Mouse (Mus musculus) kidney, adult 9 months (tissue): Measurements from ENCODE around the gene Prl3c1.
"Not testable (repeated sequence)": the region's sequence is repeated elsewhere in the genome, so short reads cannot be mapped to it uniquely, and the experiment has no call there.

ENCODE experiments used
- DNase-seq: peaks from one replicate; pipeline ENCODE4 v3.0.0; 2022

Gene Prl3c1

DNA sequence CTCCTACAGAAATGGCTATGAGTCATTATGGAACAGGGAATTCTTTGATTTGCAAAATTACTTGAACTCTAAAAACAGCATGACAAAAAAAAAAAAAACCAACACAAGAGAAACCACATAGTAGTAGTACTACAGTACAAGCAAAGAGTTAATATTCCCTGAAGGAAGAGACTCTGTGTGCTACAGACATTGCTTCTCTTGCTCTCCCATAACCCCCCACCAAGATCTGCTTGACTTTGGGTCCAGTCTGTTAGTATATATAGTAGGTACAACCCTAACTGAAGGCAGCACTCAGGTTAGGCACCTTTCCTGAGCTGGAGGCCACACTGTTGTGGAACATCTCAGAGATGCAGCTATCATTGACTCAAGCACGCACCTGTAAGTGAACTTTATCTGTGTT, at the start of gene Prl3c1:
Gene Prl3c1 (plus strand): TSS at position 301 of the 400 bp plus-strand sequence.
- no peak for DNase-seq

DNA sequence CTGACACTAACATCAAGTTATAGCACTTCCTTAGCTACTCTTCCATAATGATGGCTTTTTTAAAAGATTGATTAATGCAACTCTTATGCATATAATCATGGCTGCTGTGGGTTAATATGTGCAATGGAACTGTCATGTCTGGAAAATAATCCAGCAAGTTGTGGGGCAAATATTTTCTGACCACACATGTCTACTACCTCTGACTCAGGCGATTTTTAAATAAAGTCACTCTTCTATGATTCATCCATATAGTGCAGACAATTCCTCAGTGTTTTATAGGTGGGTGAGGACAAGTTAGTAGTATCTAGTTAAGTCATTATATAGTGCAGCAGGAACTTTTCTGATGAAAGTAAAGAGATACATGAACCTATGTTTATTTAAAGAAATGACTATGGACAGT, 48.2 kb upstream of the Prl3c1 start:
- no peak for DNase-seq

DNA sequence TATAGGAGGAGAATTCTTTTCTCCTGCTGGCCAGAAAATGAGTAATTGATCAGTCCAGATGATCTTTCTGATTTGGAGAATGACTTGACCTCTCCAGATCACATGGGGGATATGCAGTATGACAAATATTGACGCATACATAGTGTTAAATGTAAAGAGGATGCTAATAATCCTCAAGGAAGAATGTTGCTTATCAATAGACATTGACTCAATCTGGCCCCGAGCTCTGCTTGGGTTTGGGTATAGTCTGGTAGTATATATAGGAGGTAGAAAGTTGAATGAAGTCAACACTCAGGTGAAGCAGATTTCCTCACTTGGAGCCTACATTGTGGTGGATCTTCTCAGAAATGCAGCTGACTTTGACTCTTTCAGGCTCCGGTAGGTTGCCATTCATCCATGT, 40.0 kb upstream of the Prl3c1 start, which contains the start of gene Prl3d3:
Gene Prl3d3 (plus strand): TSS at position 301 of the 400 bp plus-strand sequence.
- not testable (repeated sequence) for DNase-seq

DNA sequence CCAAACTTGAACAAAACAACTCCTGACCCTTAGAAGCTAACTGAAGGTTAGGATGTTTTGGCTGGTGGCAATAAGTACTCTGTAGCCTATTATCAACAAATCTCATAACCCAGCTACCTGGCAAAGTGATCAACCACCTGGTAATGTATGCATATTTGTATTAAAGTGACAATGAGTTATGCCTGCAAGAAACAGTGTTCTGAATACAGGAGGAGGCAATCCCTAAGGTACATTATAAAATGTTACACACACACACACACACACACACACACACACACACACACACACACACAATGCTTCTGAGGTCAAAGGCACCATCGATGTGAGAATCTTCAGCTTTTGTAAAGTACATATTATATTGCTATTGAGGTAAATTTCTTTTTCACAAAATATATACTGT, 45.1 kb downstream of the Prl3c1 start, which contains the start of gene Prl3b1:
Gene Prl3b1 (plus strand): TSS at position 301 of the 400 bp plus-strand sequence.
- no peak for DNase-seq
